In the genomic region with DNA sequence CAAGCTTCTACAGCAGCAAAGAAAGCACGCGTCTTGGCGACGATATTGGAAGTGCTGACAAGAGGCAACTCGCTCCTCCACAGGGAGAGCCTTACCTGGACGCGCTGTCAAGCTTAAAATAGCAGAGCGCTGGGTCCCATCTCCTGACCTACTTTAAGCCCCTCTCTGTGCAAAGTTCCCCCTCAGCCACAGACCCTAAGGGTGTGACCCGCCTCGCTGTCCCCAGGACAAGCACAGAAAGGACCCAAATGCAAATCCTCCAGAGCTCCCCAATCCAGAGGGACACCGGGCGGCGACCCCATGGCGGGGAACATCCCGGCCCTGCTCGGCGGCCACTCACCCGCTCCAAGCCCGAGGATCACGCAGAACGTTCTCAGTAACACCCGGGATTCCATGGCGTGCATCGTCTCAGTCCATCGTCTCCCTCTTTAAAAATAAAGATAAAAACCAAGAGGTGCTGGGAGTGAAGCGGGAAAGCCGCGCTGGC, we compare ENCODE assay signal across 8 mouse cellular contexts. TPM values are rescaled to one million over a fixed set of nuclear protein-coding genes. Genes with fewer than 3 reads are reported as not detected.
A peak's percentile ranks its signal among the peaks of the same experiment; 100 is the strongest.
DNase-seq lines count a peak whose midpoint lies in the region; ATAC-seq lines count a peak whose summit lies in the region.

No protein-coding gene starts in this region.

- H3K27ac ChIP-seq in heart, embryonic 16.5 days (ENCODE audit: low read length): no peak overlapping the region
- peak overlapping the region; percentile 85 for H3K27ac ChIP-seq in forebrain, embryonic 12.5 days
- H3K27ac ChIP-seq in liver, embryonic 16.5 days (ENCODE audit: low read length): no peak overlapping the region

- H3K36me3 ChIP-seq in heart, embryonic 16.5 days (ENCODE audit: control insufficient read depth, insufficient read depth): no peaks in the 10 kb centered on the region
- no peaks in the 10 kb centered on the region for H3K36me3 ChIP-seq in forebrain, embryonic 12.5 days (replicated peaks)
- H3K36me3 ChIP-seq in liver, embryonic 16.5 days (ENCODE audit: control insufficient read depth, insufficient read depth): no peaks in the 10 kb centered on the region

- peak overlapping the region; percentile 51 for H3K4me3 ChIP-seq in heart, embryonic 16.5 days (ENCODE audit: low read length)
- peak overlapping the region; percentile 90 for H3K4me3 ChIP-seq in forebrain, embryonic 12.5 days (replicated peaks)
- no peak overlapping the region; the same call in 1 of the 2 replicates for H3K4me3 ChIP-seq in liver, embryonic 16.5 days (ENCODE audit: low read depth, low read length)

- H3K9ac ChIP-seq in heart, embryonic 16.5 days (ENCODE audit: low read length): no peak overlapping the region
- H3K9ac ChIP-seq in forebrain, embryonic 12.5 days: peak overlapping the region; percentile 90
- no peak overlapping the region for H3K9ac ChIP-seq in liver, embryonic 16.5 days (ENCODE audit: low read depth, low read length)

- whole genome bisulfite sequencing in heart, embryonic 16.5 days: under 1% methylated on average over 28 of the region's 28 CpGs
- under 1% methylated on average over 28 of the region's 28 CpGs for WGBS in forebrain, embryonic 12.5 days
- 1% methylated on average over 28 of the region's 28 CpGs for WGBS in liver, embryonic 16.5 days (ENCODE audit: insufficient replicate concordance)

- ATAC-seq in heart, embryonic 16.5 days (replicated peaks; ENCODE audit: extremely low read depth, insufficient read depth, low FRiP score): no peak
- ATAC-seq in forebrain, embryonic 12.5 days (ENCODE audit: low FRiP score): peak; percentile 34
- ATAC-seq in liver, embryonic 16.5 days (ENCODE audit: low read depth): no peak

- H3K9me3 ChIP-seq in heart, embryonic 16.5 days (replicated peaks; ENCODE audit: control insufficient read depth, low read length): no peaks in the 10 kb centered on the region
- no peaks in the 10 kb centered on the region for H3K9me3 ChIP-seq in forebrain, embryonic 12.5 days
- H3K9me3 ChIP-seq in liver, embryonic 16.5 days (replicated peaks; ENCODE audit: control insufficient read depth, low read length): no peaks in the 10 kb centered on the region

- peaks cover 4% of the 10 kb centered on the region for H3K4me1 ChIP-seq in heart, embryonic 16.5 days (ENCODE audit: control insufficient read depth, insufficient read depth, low read length)
- H3K4me1 ChIP-seq in forebrain, embryonic 12.5 days: peaks cover 19% of the 10 kb centered on the region
- no peaks in the 10 kb centered on the region for H3K4me1 ChIP-seq in liver, embryonic 16.5 days (ENCODE audit: control insufficient read depth, low read depth, low read length)

- no peak for DNase-seq in heart, adult 11 months
- peak; percentile 19 for DNase-seq in ZHBTc4 (ENCODE audit: low read depth, low spot score)
- DNase-seq in spleen, postnatal 36 days (ENCODE audit: low spot score in 2 of 2): no peak
- no peak for DNase-seq in urinary bladder, postnatal 4 days (ENCODE audit: low spot score in 2 of 2)
- DNase-seq in thymus, postnatal 0 days (ENCODE audit: low spot score): no peak

- H3K27me3 ChIP-seq in heart, embryonic 16.5 days (ENCODE audit: control insufficient read depth, insufficient read depth, low read length): peaks cover 40% of the 10 kb centered on the region
- peaks cover 3% of the 10 kb centered on the region; the same call in 1 of the 2 replicates for H3K27me3 ChIP-seq in forebrain, embryonic 12.5 days
- H3K27me3 ChIP-seq in liver, embryonic 16.5 days (ENCODE audit: control insufficient read depth, insufficient read depth, low read depth, low read length): peaks cover 28% of the 10 kb centered on the region

- H3K4me2 ChIP-seq in heart, embryonic 16.5 days (ENCODE audit: low read depth, low read length): peak overlapping the region; percentile 64
- H3K4me2 ChIP-seq in forebrain, embryonic 12.5 days: peak overlapping the region; percentile 88
- peak overlapping the region; percentile 27; the same call in 1 of the 2 replicates for H3K4me2 ChIP-seq in liver, embryonic 16.5 days (ENCODE audit: low read depth, low read length)

RNA-seq across cellular contexts. Expression of a gene that starts 0.9 kb away (rescaled TPM):
- polyA plus RNA-seq in heart, embryonic 16.5 days (2015; fragmentation: Nextera tagmentation; extraction: Ambion mirVana): 1.1 and 1.9 TPM in 2 replicates
- polyA plus RNA-seq in forebrain, embryonic 12.5 days (2016; fragmentation: Nextera tagmentation; extraction: Ambion mirVana): 106 and 108 TPM in 2 replicates
- polyA plus RNA-seq in liver, embryonic 16.5 days (2015; fragmentation: Nextera tagmentation; extraction: Ambion mirVana): 0.21 and 0.22 TPM in 2 replicates
- polyA plus RNA-seq in thymus, postnatal 0 days (2015; fragmentation: Nextera tagmentation; extraction: Ambion mirVana): 4.7 and 4.9 TPM in 2 replicates

Comparison
In these comparisons a context has a peak if more than half of its experiments do, and no peak if none do; other contexts are left out.
1. H3K4me2 ChIP-seq: peak in every context shown above with its lines; median percentile 88 in forebrain, embryonic 12.5 days; 64 in heart, embryonic 16.5 days; 27 in liver, embryonic 16.5 days.
2. RNA of a gene that starts 0.9 kb away (polyA plus RNA-seq): 106 to 108 TPM in forebrain, embryonic 12.5 days; 4.7 to 4.9 TPM in thymus, postnatal 0 days, 1.1 to 1.9 TPM in heart, embryonic 16.5 days and 0.21 to 0.22 TPM in liver, embryonic 16.5 days; every median in the first group is over 10 times any median in the second.